Mouse (Mus musculus): ENCODE results near the gene Cd109. TPM values are rescaled to one million over a fixed set of nuclear protein-coding genes. Genes with fewer than 3 reads are reported as not detected.

Cd109 gene
- total and polyA plus RNA-seq, 3 experiments, result 0.13 to 0.73 (median 0.52) TPM

DNA sequence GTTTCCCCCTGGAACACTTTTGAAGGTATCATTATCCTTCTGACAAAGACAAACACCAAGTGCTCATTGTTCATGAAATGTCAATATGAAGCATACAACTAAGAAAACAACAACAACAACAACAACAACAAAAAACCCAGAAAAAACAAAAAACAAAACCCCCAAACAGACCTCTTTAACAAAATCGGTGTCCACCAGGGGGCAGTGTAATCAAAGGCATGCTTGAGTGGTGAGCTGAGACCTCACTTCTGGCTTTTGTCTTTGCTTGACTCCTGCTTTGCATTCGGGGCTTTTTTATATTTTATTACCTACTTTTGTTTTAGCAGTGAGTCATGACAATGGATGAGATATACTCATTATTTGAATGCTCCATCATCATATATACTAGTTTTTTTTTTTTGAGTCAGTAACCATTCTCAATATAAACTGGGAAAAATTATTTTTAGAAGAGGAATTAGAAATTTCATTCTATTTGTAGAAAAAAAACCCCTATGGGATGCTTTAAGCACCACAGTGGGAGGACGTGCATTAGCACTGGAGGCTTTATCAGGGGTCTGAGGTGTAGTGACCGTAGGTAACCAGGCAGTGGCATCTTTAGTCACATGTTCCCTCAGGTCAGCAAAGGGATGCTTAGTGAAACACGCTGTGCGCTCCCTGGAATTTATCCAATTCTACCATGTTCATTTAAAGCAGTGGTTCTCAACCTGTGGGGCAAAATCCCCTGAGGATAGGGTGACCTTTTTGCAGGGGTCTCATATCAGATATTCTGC is 30.8 kb downstream of the Cd109 start:
- Histone ChIP-seq H3K4me3 (replicated peaks in 1 of 3; ENCODE audit: low read depth in 2 of 3, low read length in 2 of 3, poor library complexity in 1 of 3) (no peak overlapping the region), H3K36me3 (replicated peaks in 1 of 2; ENCODE audit: control insufficient read depth in 1 of 2, insufficient read depth in 1 of 2, low read length in 1 of 2) (no peaks in the 10 kb centered on the region), H3K4me2 (ENCODE audit: insufficient read depth, low read depth, poor library complexity, severe bottlenecking) (no peak overlapping the region), H3K27me3 (replicated peaks) (no peaks in the 10 kb centered on the region), H3K27ac (ENCODE audit: insufficient read depth, low read depth) (no peak overlapping the region), H3K9ac (ENCODE audit: insufficient read depth, low read depth) (no peak overlapping the region), H3K4me1 (ENCODE audit: control insufficient read depth in 1 of 2, insufficient read depth in 2 of 2) (peaks cover 5 to 16% of the 10 kb centered on the region in 2 experiments; a peak in 3 of 4 replicates), H3K79me2 (replicated peaks; ENCODE audit: control insufficient read depth, extremely low read depth, insufficient read depth, poor library complexity, severe bottlenecking) (no peaks in the 10 kb centered on the region), H3K9me3 (replicated peaks; ENCODE audit: low read length) (no peaks in the 10 kb centered on the region)
- in situ Hi-C loops (cut with MboI; ENCODE audit: low pct_ligation_motif_present, low pct_unique_long_range_greater_than_20kb, low sequenced_read_pairs), result no loop called here
- DNase-seq (ENCODE audit: extremely low read depth), result peak; percentile 84
- 0 out of 2 replicates have a peak, but pooled peaks have one; percentile 5 for TF ChIP-seq ZNF384 (IDR thresholded peaks at IDR 0.05; ENCODE audit: low read depth, low read length)
- TF ChIP-seq ETS1 (conservative IDR thresholded peaks at IDR 0.05; ENCODE audit: low read depth, low read length), result no peak
- no peak for TF ChIP-seq KAT2A (IDR thresholded peaks at IDR 0.05; ENCODE audit: insufficient replicate concordance, low read length)
- no peak for TF ChIP-seq JUND (conservative IDR thresholded peaks at IDR 0.05; ENCODE audit: low read depth, low read length)
- no peak for TF ChIP-seq CHD1 (IDR thresholded peaks at IDR 0.05; ENCODE audit: low read depth, low read length)
- no peak for TF ChIP-seq ZKSCAN1 (IDR thresholded peaks at IDR 0.05; ENCODE audit: borderline replicate concordance, low read depth, low read length)
- TF ChIP-seq HCFC1 (IDR thresholded peaks at IDR 0.05; ENCODE audit: low read depth, low read length), result no peak
- TF ChIP-seq CTCF (conservative IDR thresholded peaks at IDR 0.05 in 1 of 2, IDR thresholded peaks at IDR 0.05 in 1 of 2; ENCODE audit: low read depth in 2 of 2, low read length in 2 of 2), result peak; percentile 49 to 83
- no peak for TF ChIP-seq RCOR1 (conservative IDR thresholded peaks at IDR 0.05; ENCODE audit: low read depth, low read length)
- peak; percentile 84 for TF ChIP-seq RAD21 (IDR thresholded peaks at IDR 0.05; ENCODE audit: low read depth, low read length)
- peak; percentile 62 for TF ChIP-seq SMC3 (IDR thresholded peaks at IDR 0.05; ENCODE audit: low read depth, low read length)
- no peak for TF ChIP-seq CHD2 (IDR thresholded peaks at IDR 0.05; ENCODE audit: low read length)
- no peak for TF ChIP-seq MAFK (IDR thresholded peaks at IDR 0.05; ENCODE audit: insufficient replicate concordance, low read length)
- no peak for TF ChIP-seq ELF1 (IDR thresholded peaks at IDR 0.05; ENCODE audit: low read depth, low read length)
- no peak for TF ChIP-seq GABPA (IDR thresholded peaks at IDR 0.05; ENCODE audit: insufficient replicate concordance, low read depth, low read length)
- TF ChIP-seq TBP (conservative IDR thresholded peaks at IDR 0.05; ENCODE audit: low read depth, low read length), result no peak
- dilution Hi-C loops (cut with MboI; ENCODE audit: extremely low pct_ligation_motif_present, extremely low pct_unique_long_range_greater_than_20kb, low sequenced_read_pairs), result no loop called here

DNA sequence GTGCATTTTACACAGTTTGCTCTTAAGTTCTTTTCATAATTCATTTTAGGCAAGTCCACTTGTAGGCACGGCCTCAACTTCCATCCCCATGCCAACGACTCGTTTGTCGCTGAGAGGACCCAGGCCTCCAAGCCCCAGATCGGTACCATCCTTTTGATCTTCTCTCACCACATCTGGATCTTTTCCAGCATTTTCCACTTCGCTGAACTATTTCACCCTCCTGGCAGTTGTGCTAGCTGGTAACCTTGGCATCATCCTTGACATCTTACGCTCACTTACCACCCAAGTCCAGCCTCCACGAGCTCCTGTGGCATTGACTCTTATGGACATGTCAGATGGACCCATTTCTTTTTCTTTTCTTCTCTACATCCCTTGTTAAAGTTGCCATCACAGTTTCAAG is 33.3 kb downstream of the Cd109 start:
- H3K27me3 ChIP-seq (replicated peaks), result no peaks in the 10 kb centered on the region
- H3K9ac ChIP-seq (ENCODE audit: insufficient read depth, low read depth), result no peak overlapping the region
- no peaks in the 10 kb centered on the region for H3K79me2 ChIP-seq (replicated peaks; ENCODE audit: control insufficient read depth, extremely low read depth, insufficient read depth, poor library complexity, severe bottlenecking)
- no peak overlapping the region for H3K4me2 ChIP-seq (ENCODE audit: insufficient read depth, low read depth, poor library complexity, severe bottlenecking)
- H3K4me3 ChIP-seq (replicated peaks in 1 of 3; ENCODE audit: low read depth in 2 of 3, low read length in 2 of 3, poor library complexity in 1 of 3), result no peak overlapping the region
- no peak for DNase-seq (ENCODE audit: extremely low read depth)
- dilution Hi-C loops (cut with MboI; ENCODE audit: extremely low pct_ligation_motif_present, extremely low pct_unique_long_range_greater_than_20kb, low sequenced_read_pairs), result no loop called here
- TF ChIP-seq ZNF384 (IDR thresholded peaks at IDR 0.05; ENCODE audit: low read depth, low read length) (no peak), IRF4 (IDR thresholded peaks at IDR 0.05; ENCODE audit: low read depth, low read length) (no peak), EP300 (IDR thresholded peaks at IDR 0.05; ENCODE audit: low read length) (no peak), SMC3 (IDR thresholded peaks at IDR 0.05; ENCODE audit: low read depth, low read length) (no peak), MAX (IDR thresholded peaks at IDR 0.05; ENCODE audit: low read length) (no peak), MAFK (IDR thresholded peaks at IDR 0.05; ENCODE audit: insufficient replicate concordance, low read length) (no peak), ETS1 (conservative IDR thresholded peaks at IDR 0.05; ENCODE audit: low read depth, low read length) (no peak), HCFC1 (IDR thresholded peaks at IDR 0.05; ENCODE audit: low read depth, low read length) (no peak)
- H3K9me3 ChIP-seq (replicated peaks; ENCODE audit: low read length), result no peaks in the 10 kb centered on the region
- in situ Hi-C loops (cut with MboI; ENCODE audit: low pct_ligation_motif_present, low pct_unique_long_range_greater_than_20kb, low sequenced_read_pairs), result no loop called here
- H3K27ac ChIP-seq (ENCODE audit: insufficient read depth, low read depth), result no peak overlapping the region
- H3K36me3 ChIP-seq (replicated peaks in 1 of 2; ENCODE audit: control insufficient read depth in 1 of 2, insufficient read depth in 1 of 2, low read length in 1 of 2), result no peaks in the 10 kb centered on the region
- H3K4me1 ChIP-seq (ENCODE audit: control insufficient read depth in 1 of 2, insufficient read depth in 2 of 2), result peaks cover 0 to 9% of the 10 kb centered on the region in 2 experiments; a peak in 2 of 4 replicates

All from CH12.LX (cell line).